Mouse (Mus musculus): ENCODE results near the gene Cds2.
"Not testable (repeated sequence)": the region's sequence is repeated elsewhere in the genome, so short reads cannot be mapped to it uniquely, and the experiment has no call there.

The Cds2 gene

GRCm38 (mm10) chr2:132293694-132294450 is 30.9 kb downstream of the Cds2 start:
- no peak for DNase-seq

GRCm38 (mm10) chr2:132298250-132298649 is 35.3 kb downstream of the Cds2 start:
- no peak for DNase-seq

- no peak for DNase-seq
Measured at GRCm38 (mm10) chr2:132301436-132301835, 38.5 kb downstream of the Cds2 start.

GRCm38 (mm10) chr2:132305165-132305564 is 42.2 kb downstream of the Cds2 start:
- no peak for DNase-seq

- no peak for DNase-seq
Measured at GRCm38 (mm10) chr2:132305988-132306387, 43.0 kb downstream of the Cds2 start.

GRCm38 (mm10) chr2:132307213-132307843 is 44.4 kb downstream of the Cds2 start:
- no peak for DNase-seq

GRCm38 (mm10) chr2:132308829-132309228 is 45.9 kb downstream of the Cds2 start:
- no peak for DNase-seq

GRCm38 (mm10) chr2:132309398-132309930 is 46.5 kb downstream of the Cds2 start:
- DNase-seq, result no peak

- no peak for DNase-seq
Measured at GRCm38 (mm10) chr2:132312616-132313015, 49.7 kb downstream of the Cds2 start.

- DNase-seq, result no peak
Measured at GRCm38 (mm10) chr2:132313568-132313967, 50.6 kb downstream of the Cds2 start.

GRCm38 (mm10) chr2:132314057-132314456 is 51.1 kb downstream of the Cds2 start:
- DNase-seq, result not testable (repeated sequence)

- DNase-seq, result peak; percentile 78
Measured at GRCm38 (mm10) chr2:132316041-132316808, 53.3 kb downstream of the Cds2 start.

GRCm38 (mm10) chr2:132317178-132317577 is 54.2 kb downstream of the Cds2 start:
- DNase-seq, result no peak

GRCm38 (mm10) chr2:132320516-132320915 is 57.6 kb downstream of the Cds2 start:
- no peak for DNase-seq

- DNase-seq, result peak; percentile 39
Measured at GRCm38 (mm10) chr2:132323541-132323940, 60.6 kb downstream of the Cds2 start.

- no peak for DNase-seq
Measured at GRCm38 (mm10) chr2:132337202-132337601, 74.3 kb downstream of the Cds2 start.

- no peak for DNase-seq
Measured at GRCm38 (mm10) chr2:132340350-132340749, 77.4 kb downstream of the Cds2 start.

GRCm38 (mm10) chr2:132341293-132341692 is 78.3 kb downstream of the Cds2 start:
- DNase-seq, result no peak

GRCm38 (mm10) chr2:132343846-132344245 is 80.9 kb downstream of the Cds2 start:
- DNase-seq, result no peak

Data from lung, postnatal 10 days (tissue).